Mouse (Mus musculus) C2C12 (cell line): ENCODE measurements around the gene Tlcd2.

Source experiments
- CEBPB ChIP-seq: IDR thresholded peaks from one replicate; pipeline ENCODE4 v1.6.1; 2011; ENCODE audit warnings: low read depth, mild to moderate bottlenecking, control low read depth, moderate library complexity
- CTCF ChIP-seq: IDR thresholded peaks from one replicate; pipeline ENCODE4 v1.5.1; 2011; ENCODE audit not compliant: control insufficient read depth, insufficient read depth, insufficient read length
- FOSL1 ChIP-seq: IDR thresholded peaks from one replicate; pipeline ENCODE4 v1.8.0; 2011; ENCODE audit warnings: mild to moderate bottlenecking, low read length; ENCODE audit not compliant: poor library complexity, insufficient read depth, severe bottlenecking
- MAX ChIP-seq: IDR thresholded peaks from one replicate; pipeline ENCODE4 v1.6.1; 2011; ENCODE audit warnings: mild to moderate bottlenecking, control low read depth
- MYOD1 ChIP-seq: IDR thresholded peaks from one replicate; pipeline ENCODE4 v1.6.1; 2011; ENCODE audit warnings: low read depth; ENCODE audit not compliant: control insufficient read depth, insufficient read length
- USF1 ChIP-seq: IDR thresholded peaks from one replicate; pipeline ENCODE4 v1.6.1; 2011; ENCODE audit warnings: low read depth, mild to moderate bottlenecking, control low read depth, moderate library complexity

GRCm38 (mm10) chr11:75424033-75424432 lies 37.5 kb upstream of the Tlcd2 start:
- no peak for TF ChIP-seq CTCF
- TF ChIP-seq MYOD1 = no peak
- TF ChIP-seq CEBPB = no peak
- no peak for TF ChIP-seq MAX
- TF ChIP-seq USF1 = no peak
- no peak for TF ChIP-seq FOSL1
